Mouse (Mus musculus) heart, postnatal 0 days (tissue): Measurements from ENCODE around the gene L3mbtl2.

Experiments
- CTCF ChIP-seq: IDR thresholded peaks from 2 replicates; pipeline ENCODE4 v1.5.1; 2016; ENCODE audit warnings: antibody characterized with exemption, control low read depth, low read depth
- EP300 ChIP-seq: IDR thresholded peaks from 2 replicates; pipeline ENCODE4 v1.6.1; 2016; ENCODE audit warnings: antibody characterized with exemption, low read depth

DNA sequence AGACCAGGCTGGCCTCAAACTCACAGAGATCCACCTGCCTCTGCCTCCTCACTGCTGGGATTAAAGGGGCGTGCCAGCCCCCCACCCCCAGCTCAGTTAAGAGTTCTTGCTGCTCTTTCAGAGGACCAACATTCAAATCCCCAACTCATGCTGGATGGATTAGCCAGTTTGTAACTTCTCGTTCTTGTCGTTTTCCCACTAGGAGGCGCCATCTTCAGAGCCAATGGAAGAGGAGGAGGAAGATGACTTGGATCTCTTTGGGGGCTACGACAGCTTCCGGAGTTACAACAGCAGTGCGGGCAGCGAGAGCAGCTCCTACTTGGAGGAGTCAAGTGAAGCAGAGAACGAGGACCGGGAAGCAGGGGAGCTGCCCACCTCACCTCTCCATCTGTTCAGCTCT, 3.3 kb downstream of the L3mbtl2 start:
- TF ChIP-seq CTCF (no peak), EP300 (no peak)
